Mouse (Mus musculus) cortical plate, adult 2 months (tissue): ENCODE results near the gene Tex2. TPM values are rescaled to one million over a fixed set of nuclear protein-coding genes. Genes with fewer than 3 reads are reported as not detected.
A peak's percentile ranks its signal among the peaks of the same experiment; 100 is the strongest.

Experiments used
- H3K27ac ChIP-seq: fragments of 200-500 bp; 2 replicates; pipeline ENCODE4 v1.5.1; 2012; ENCODE audit warnings: low read length, control low read depth, inconsistent platforms; ENCODE audit not compliant: insufficient read depth
- H3K4me1 ChIP-seq: fragments of 200-500 bp; 2 replicates; pipeline ENCODE4 v1.6.1; 2011; ENCODE audit warnings: low read length; ENCODE audit not compliant: control insufficient read depth, insufficient read depth
- H3K4me3 ChIP-seq: fragments of 200-500 bp; 2 replicates; pipeline ENCODE4 v1.5.1; 2011; ENCODE audit warnings: mild to moderate bottlenecking, low read length, control low read depth; ENCODE audit not compliant: insufficient read depth
- CTCF ChIP-seq: fragments of 200-500 bp; IDR thresholded peaks from 2 replicates; pipeline ENCODE4 v1.5.1; 2011; ENCODE audit warnings: mild to moderate bottlenecking, control low read depth, low read length; ENCODE audit not compliant: insufficient read depth; ENCODE audit errors: extremely low read depth
- POLR2A ChIP-seq: fragments of 200-500 bp; IDR thresholded peaks from 2 replicates; pipeline ENCODE4 v1.6.1; 2011; ENCODE audit warnings: mild to moderate bottlenecking, low read length, control low read depth; ENCODE audit not compliant: insufficient read depth; ENCODE audit errors: extremely low read depth
- polyA plus RNA-seq: library from polyadenylated mRNA; depleted of rRNA; stranded (reverse); fragments of >200 nt; gene quantifications from 2 replicates; pipeline ENCODE4 v1.2.3, GENCODE M21; 2012

Tex2 gene
- polyA plus RNA-seq, 1 experiment, result 57.3 TPM

GRCm38 (mm10) chr11:106520404-106520803 is 92.8 kb downstream of the Tex2 start:
- H3K4me3 ChIP-seq, result no peak overlapping the region
- H3K27ac ChIP-seq, result no peak overlapping the region
- H3K4me1 ChIP-seq, result peaks cover 4% of the 10 kb centered on the region; the same call in 1 of the 2 replicates
- TF ChIP-seq POLR2A (no peak), CTCF (no peak)

- Histone ChIP-seq H3K4me1 (peaks cover 11% of the 10 kb centered on the region), H3K4me3 (no peak overlapping the region), H3K27ac (no peak overlapping the region)
- no peak for TF ChIP-seq CTCF
- TF ChIP-seq POLR2A, result no peak
These were observed 93.7 kb downstream of the Tex2 start for GRCm38 (mm10) chr11:106519519-106519918.

GRCm38 (mm10) chr11:106518391-106518790 is 94.8 kb downstream of the Tex2 start:
- Histone ChIP-seq H3K4me1 (peaks cover 12% of the 10 kb centered on the region), H3K27ac (no peak overlapping the region), H3K4me3 (no peak overlapping the region)
- TF ChIP-seq CTCF (no peak), POLR2A (no peak)

GRCm38 (mm10) chr11:106515079-106515745 is 98.0 kb downstream of the Tex2 start:
- Histone ChIP-seq H3K27ac (peak overlapping the region; percentile 72), H3K4me3 (no peak overlapping the region), H3K4me1 (peaks cover 12% of the 10 kb centered on the region)
- TF ChIP-seq CTCF (no peak), POLR2A (no peak)

- H3K4me3 ChIP-seq, result no peak overlapping the region
- H3K27ac ChIP-seq, result peak overlapping the region; percentile 61; the same call in 1 of the 2 replicates
- peaks cover 12% of the 10 kb centered on the region for H3K4me1 ChIP-seq
- TF ChIP-seq CTCF (no peak), POLR2A (no peak)
These were observed 98.8 kb downstream of the Tex2 start for GRCm38 (mm10) chr11:106514446-106514845.

GRCm38 (mm10) chr11:106513166-106513565 is 100.1 kb downstream of the Tex2 start:
- peaks cover 12% of the 10 kb centered on the region for H3K4me1 ChIP-seq
- TF ChIP-seq POLR2A, result no peak
- TF ChIP-seq CTCF, result peak; percentile 46
- H3K4me3 ChIP-seq, result no peak overlapping the region
- no peak overlapping the region for H3K27ac ChIP-seq

DNA sequence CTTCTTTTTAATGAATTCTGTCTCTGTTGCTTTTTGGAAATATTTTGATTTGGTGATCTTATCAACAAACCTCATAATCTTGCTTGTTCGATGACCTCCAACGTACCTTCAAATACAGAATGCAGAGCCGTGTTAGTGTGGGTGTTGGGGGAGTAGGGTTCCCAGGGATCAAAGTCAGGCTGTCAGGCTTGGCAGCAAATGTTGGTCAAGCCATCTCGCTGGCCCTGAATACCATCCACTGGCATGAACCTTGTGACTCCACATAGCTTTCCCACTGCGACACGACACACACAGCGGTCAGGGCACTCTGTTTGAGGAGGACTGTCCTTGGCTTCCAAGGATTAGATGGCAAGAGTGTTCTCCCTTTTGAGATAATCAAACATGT is 101.2 kb downstream of the Tex2 start:
- no peak overlapping the region for H3K27ac ChIP-seq
- peaks cover 12% of the 10 kb centered on the region for H3K4me1 ChIP-seq
- no peak overlapping the region for H3K4me3 ChIP-seq
- TF ChIP-seq CTCF (no peak), POLR2A (no peak)

GRCm38 (mm10) chr11:106511236-106512005 is 101.8 kb downstream of the Tex2 start:
- H3K4me1 ChIP-seq, result peaks cover 12% of the 10 kb centered on the region
- H3K27ac ChIP-seq, result no peak overlapping the region
- no peak for TF ChIP-seq CTCF
- no peak for TF ChIP-seq POLR2A
- no peak overlapping the region for H3K4me3 ChIP-seq

GRCm38 (mm10) chr11:106507638-106508037 is 105.6 kb downstream of the Tex2 start:
- TF ChIP-seq CTCF (no peak), POLR2A (no peak)
- Histone ChIP-seq H3K27ac (no peak overlapping the region), H3K4me1 (peaks cover 1% of the 10 kb centered on the region; the same call in 1 of the 2 replicates), H3K4me3 (no peak overlapping the region)

DNA sequence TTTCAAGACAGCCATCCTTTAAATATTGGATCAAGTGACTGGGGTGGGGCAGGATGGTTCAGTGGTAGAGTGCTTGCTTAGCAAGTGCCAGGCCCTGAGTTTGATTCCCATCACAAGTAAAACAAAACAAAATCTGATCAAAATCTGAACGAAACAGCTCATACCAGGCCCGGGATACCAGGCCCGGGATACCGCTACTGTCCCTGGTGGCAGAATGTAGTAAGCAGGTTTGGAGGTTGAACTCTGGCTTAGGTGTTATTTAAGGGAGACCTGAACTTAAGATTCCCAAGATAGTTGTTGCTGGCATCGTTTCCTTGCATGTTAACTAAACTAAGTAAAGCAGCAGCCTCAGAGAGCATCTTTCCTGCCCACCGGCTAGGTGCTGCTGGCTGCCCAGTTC is 107.0 kb downstream of the Tex2 start:
- TF ChIP-seq POLR2A (no peak), CTCF (no peak)
- Histone ChIP-seq H3K4me1 (peaks cover 1% of the 10 kb centered on the region; the same call in 1 of the 2 replicates), H3K27ac (no peak overlapping the region), H3K4me3 (no peak overlapping the region)
